Mouse (Mus musculus): ENCODE data around the gene Ppp2r5e.

The Ppp2r5e gene

DNA sequence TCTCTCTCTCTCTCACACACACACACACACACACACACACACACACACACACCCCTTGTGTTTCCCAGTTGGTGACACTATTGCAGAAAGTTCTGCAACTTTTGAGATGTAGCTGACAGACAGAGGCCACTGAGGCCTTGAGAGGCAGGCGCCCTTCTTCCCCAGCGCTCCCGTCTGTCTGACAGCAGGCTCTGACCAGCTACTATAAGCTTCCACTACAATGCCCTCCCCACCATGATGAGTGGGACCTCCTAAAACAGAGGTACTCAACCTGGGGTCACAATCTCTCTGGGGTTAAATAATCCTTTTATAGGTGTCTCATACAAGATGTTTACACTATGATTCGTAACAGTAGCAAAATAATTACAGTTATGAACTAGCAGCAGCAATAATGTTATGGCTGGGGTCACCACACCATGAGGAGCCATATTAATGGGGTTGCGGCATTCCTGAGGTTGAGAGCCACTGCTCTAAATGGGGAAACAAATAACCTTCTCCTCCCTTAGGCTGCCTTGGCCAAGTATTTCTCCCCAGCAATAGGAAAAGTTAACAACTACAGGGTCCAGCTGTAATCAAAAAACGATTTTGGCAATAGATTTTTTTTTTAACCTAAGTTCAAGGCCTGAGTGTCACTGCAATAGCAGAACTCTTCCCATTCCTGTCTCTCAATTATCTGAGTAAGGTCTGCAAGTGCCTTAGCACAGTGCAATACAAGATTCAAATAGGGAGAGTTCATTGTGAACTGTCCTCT is 58.2 kb downstream of the Ppp2r5e start:
- no peak for DNase-seq (ENCODE audit: low spot score)

GRCm38 (mm10) chr12:75537019-75537672 is 58.9 kb downstream of the Ppp2r5e start:
- no peak for DNase-seq (ENCODE audit: low spot score)

DNA sequence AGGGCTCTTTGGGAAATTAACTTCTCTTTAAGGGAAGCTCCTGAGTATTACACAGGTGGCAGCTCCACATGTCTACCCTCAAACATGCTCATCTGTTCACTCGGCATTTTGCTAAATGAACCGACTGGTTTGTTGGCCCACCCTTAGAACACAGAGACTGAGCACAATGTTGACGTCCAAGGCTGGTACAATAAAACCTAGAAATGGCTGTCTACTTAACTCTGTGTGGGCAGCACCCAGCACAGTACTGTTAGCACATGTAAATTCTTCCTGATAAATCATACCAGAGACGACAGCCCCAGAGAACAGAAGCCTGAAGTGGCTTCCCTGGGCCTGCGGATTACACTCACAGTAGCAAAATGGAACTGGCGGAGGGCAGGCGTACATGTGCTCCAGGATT is 59.5 kb downstream of the Ppp2r5e start:
- no peak for DNase-seq (ENCODE audit: low spot score)

DNA sequence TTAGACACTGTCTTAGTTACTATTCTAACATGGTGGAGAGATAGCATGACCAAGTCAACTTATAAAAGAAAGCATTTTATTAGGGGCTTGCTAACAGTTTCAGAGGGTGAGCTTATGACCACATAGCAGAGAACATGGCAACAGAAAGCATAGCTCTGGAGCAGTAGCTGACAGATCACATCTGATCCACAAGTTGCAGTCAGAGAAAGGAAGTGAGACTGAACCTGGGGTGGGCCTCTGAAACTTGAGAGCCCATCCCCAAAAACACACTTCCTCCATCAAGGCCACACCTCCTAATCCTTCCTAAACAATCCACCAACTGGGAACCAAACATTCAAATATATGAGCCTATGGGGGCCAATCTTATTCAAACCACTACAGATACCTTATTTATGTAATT is 62.9 kb downstream of the Ppp2r5e start:
- DNase-seq (ENCODE audit: low spot score) = no peak

GRCm38 (mm10) chr12:75531895-75532294 is 64.2 kb downstream of the Ppp2r5e start:
- DNase-seq (ENCODE audit: low spot score) = no peak

- DNase-seq (ENCODE audit: low spot score) = no peak
These were observed 66.9 kb downstream of the Ppp2r5e start for GRCm38 (mm10) chr12:75528857-75529808.

GRCm38 (mm10) chr12:75528300-75528699 is 67.7 kb downstream of the Ppp2r5e start:
- no peak for DNase-seq (ENCODE audit: low spot score)

DNA sequence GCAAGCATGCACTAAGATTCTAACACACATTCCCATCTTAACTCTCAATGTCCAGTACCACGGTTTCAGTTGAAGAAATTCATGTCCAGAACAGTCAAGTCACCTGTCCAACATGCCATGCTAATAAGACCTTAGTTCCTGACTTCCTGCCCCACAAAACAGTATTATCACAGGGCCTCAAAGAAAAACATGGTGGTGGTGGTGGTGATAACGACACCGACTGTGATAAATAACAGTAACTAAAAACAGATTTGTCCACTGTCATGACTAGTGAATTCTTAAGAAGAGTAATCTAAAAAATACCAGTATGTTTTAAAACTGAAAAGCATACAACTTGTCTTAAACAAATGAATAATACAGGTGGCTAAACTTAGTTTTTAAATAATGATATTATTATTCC is 71.8 kb downstream of the Ppp2r5e start:
- no peak for DNase-seq (ENCODE audit: low spot score)

- no peak for DNase-seq (ENCODE audit: low spot score)
These were observed 73.1 kb downstream of the Ppp2r5e start for GRCm38 (mm10) chr12:75522931-75523330.

DNA sequence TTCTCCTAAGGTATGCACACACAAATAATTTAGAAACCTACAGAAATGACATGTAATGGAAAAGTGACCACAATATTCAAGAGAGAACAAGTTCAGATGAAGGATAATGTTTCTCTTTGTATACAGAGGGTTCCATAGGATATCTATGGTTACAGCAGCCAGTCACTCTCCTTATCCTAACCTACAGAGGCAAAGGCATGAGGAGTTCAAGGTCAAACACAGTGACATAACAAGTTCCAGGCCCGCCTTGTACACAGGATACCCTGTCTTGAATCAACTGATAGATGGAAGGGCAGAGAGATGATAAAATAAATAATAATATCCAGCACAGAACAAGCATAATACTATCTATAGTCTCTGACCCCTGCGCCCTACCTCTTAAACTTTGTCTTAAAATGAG is 73.7 kb downstream of the Ppp2r5e start:
- DNase-seq (ENCODE audit: low spot score) = no peak

GRCm38 (mm10) chr12:75520395-75520794 is 75.7 kb downstream of the Ppp2r5e start:
- DNase-seq (ENCODE audit: low spot score) = no peak

DNA sequence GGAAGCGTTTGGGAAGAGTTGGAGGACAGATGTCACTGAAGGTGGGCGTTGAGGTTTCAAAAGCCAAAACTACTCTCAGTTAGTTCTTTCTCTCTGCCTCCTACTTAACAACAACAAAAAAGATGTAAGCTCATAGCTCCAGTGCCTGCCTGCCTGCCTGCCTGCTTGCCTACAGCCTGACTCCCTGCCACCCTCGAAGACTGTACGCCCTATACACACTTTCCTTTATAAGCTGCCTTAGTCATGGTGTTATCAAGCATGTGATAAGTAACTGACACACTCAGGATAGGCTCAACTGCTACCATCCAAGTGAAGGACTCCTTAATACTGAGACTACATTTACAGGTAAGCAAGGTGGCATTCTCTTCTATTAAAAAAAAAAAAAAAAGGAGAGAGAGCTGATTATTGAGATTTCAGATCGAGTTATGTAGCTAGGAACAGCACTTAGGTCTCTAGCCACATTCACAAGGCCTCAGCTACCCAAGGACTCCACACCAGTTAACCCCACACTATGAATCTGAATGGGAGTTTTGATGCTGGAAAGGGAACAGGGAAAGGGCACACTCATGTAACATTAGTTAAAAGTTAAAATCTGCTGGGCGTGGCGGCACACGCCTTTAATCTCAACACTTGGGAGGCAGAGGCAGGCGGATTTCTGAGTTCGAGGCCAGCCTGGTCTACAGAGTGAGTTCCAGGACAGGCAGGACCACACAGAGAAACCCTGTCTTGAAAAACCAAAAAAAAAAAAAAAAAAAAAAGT is 76.7 kb downstream of the Ppp2r5e start:
- no peak for DNase-seq (ENCODE audit: low spot score)

- DNase-seq (ENCODE audit: low spot score) = peak; percentile 50
These were observed 80.6 kb downstream of the Ppp2r5e start for GRCm38 (mm10) chr12:75515301-75515906.

GRCm38 (mm10) chr12:75511520-75511919 is 84.5 kb downstream of the Ppp2r5e start:
- no peak for DNase-seq (ENCODE audit: low spot score)

DNA sequence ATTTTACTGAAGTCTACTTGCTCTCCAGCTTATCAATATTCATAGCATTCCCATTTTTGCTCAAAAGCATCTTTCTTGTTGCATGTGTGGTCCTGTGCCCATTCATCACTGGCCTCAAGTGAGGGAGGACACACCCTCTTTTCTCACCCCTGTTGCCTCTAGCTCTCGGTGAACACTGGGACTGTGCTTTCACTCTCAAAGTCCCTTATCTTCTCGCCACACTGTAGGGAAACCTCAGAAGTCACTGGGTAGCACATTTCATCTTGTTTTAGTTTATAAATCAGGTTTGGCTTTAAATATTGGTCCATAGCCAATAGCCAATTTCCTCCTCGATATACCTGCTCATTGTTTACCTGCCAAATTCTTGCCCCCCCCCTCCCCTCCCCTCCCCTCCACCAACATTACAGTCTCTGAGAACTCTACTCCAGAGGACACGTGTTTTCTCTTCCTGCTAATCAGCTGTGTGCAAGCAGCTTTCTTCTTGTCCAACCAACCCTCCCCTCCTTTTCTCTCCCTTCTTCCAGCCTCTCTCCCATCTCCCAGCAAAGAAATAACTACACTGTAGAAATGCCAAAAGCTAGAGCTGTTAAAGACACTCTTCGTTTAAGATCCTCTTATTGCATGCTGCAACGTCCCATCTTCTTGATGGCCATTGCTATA is 90.9 kb downstream of the Ppp2r5e start:
- DNase-seq (ENCODE audit: low spot score) = no peak

DNA sequence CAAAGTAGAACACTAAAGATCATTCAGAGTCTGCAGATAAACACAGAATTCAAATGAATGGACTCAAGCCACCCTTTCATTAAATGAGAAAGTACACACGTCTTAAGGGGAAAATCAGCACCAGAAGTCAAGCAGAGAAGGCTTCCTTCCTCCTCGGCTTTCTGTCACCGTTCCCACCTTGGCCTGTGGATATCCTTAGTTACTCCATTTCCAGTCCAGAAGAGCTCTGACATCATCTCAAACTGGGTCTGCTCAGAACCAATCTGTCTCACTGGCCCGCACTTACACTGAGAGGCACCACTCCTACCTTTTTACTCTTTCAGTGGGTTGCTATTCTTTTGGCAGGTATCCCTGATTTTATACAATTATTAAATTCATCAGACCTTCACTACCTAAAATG is 93.4 kb downstream of the Ppp2r5e start:
- DNase-seq (ENCODE audit: low spot score) = no peak

DNA sequence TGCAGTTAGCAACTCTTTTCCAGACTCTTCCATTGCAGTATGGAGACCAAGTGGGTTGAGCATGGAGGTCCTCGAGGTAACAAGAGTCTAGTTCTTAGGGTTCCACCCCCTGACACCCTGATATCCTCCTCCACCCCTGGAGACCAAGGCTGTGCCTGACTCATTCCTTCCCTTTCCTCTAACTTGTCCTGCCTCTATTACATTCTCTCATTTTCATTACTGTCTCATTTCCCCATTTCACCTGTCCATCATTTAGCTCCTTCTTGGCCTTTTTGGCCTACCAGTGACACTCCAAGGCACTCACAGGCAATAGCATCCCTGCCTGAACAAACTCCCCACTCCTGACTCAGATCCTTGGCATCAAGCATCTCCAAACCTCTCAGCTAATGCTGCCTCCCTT is 98.3 kb downstream of the Ppp2r5e start:
- no peak for DNase-seq (ENCODE audit: low spot score)

- no peak for DNase-seq (ENCODE audit: low spot score)
These were observed 100.4 kb downstream of the Ppp2r5e start for GRCm38 (mm10) chr12:75495636-75496035.

GRCm38 (mm10) chr12:75494643-75495042 is 101.4 kb downstream of the Ppp2r5e start:
- no peak for DNase-seq (ENCODE audit: low spot score)

DNA sequence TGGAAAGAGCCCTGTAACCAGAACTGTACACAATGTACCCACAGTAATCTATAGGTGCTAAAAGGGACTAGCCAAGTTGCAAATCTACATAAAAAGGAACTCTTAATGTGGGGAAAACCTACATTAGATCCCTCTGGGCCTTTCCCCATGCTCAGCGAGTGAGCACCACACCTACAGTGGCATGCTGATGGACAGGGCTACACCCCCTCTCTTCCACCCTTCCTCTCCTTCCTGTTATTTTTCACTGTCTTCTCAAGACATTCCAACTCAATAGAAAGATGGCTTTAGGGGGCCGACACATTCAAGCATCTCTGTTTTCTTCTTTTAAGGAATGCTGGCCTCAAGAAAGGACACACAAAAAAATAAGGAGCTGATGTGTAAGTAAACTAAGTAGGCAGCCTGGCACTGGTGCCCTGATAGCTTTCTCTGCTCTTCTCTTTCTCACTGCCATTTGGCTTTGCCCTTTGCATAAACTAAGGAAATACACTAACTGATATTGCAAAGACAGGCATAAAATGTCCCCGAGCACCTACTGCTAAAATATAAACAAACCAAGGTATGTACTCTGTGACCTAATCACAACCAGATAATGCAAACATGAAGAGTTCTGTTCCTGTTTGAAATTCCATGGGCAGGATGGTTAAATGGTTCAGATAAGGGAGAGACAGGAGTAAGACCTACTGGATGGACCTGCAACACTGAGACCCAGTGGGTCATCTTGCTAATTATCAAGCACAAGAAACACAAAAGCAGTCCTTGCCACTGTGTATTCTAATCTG is 103.3 kb downstream of the Ppp2r5e start:
- no peak for DNase-seq (ENCODE audit: low spot score)

Data from embryo, embryonic 10.5 days (tissue).